Mouse (Mus musculus): ENCODE data around the gene Tnfaip2. TPM values are rescaled to one million over a fixed set of nuclear protein-coding genes. Genes with fewer than 3 reads are reported as not detected.

The Tnfaip2 gene
- polyA plus RNA-seq, 1 experiment from 2014 or later: 6.0 TPM

GRCm38 (mm10) chr12:111430868-111431817 is 11.1 kb upstream of the Tnfaip2 start:
- Histone ChIP-seq H3K9me3 (replicated peaks) (no peaks in the 10 kb centered on the region), H3K36me3 (no peaks in the 10 kb centered on the region), H3K27me3 (ENCODE audit: low read depth, poor library complexity, severe bottlenecking) (peaks cover 99% of the 10 kb centered on the region), H3K4me1 (peaks cover 68% of the 10 kb centered on the region), H3K27ac (peak overlapping the region; percentile 36; the same call in 1 of the 2 replicates), H3K4me3 (no peak overlapping the region)
- DNase-seq (ENCODE audit: low spot score): no peak
- WGBS: 20% methylated on average over 14 of the region's 14 CpGs

DNA sequence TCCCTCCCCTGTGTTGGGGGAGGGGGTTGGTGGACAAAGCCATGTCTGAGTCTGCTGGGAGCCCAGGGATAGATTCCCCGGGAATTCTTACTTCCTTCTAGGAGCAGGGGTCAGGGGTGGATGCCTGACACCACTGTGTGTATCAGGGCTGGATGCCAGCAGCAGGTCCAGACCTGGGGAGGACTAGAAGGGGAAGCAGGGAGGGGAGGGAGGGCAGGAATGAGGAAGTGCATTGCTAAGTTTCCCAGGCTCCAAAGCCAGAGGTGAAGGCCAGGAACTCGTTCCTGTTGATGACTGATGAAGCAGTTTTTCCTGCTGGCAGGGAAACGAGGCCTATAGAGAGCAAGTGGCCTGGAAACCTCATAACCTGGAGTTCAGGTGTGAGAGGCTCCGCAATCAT is 10.2 kb upstream of the Tnfaip2 start:
- H3K27ac ChIP-seq: no peak overlapping the region
- no peak overlapping the region for H3K4me3 ChIP-seq
- peaks cover 68% of the 10 kb centered on the region for H3K4me1 ChIP-seq
- no peak for DNase-seq (ENCODE audit: low spot score)
- peaks cover 99% of the 10 kb centered on the region for H3K27me3 ChIP-seq (ENCODE audit: low read depth, poor library complexity, severe bottlenecking)
- H3K36me3 ChIP-seq: no peaks in the 10 kb centered on the region
- no peaks in the 10 kb centered on the region for H3K9me3 ChIP-seq (replicated peaks)
- WGBS: 35% methylated on average over 4 of the region's 4 CpGs

- Histone ChIP-seq H3K4me1 (peaks cover 66% of the 10 kb centered on the region), H3K4me3 (no peak overlapping the region), H3K9me3 (replicated peaks) (no peaks in the 10 kb centered on the region), H3K27me3 (ENCODE audit: low read depth, poor library complexity, severe bottlenecking) (peaks cover 99% of the 10 kb centered on the region), H3K27ac (peak overlapping the region; percentile 66), H3K36me3 (no peaks in the 10 kb centered on the region)
- WGBS: 42% methylated on average over 5 of the region's 5 CpGs
- DNase-seq (ENCODE audit: low spot score): no peak
These were observed 9.4 kb upstream of the Tnfaip2 start for GRCm38 (mm10) chr12:111432751-111433331.

DNA sequence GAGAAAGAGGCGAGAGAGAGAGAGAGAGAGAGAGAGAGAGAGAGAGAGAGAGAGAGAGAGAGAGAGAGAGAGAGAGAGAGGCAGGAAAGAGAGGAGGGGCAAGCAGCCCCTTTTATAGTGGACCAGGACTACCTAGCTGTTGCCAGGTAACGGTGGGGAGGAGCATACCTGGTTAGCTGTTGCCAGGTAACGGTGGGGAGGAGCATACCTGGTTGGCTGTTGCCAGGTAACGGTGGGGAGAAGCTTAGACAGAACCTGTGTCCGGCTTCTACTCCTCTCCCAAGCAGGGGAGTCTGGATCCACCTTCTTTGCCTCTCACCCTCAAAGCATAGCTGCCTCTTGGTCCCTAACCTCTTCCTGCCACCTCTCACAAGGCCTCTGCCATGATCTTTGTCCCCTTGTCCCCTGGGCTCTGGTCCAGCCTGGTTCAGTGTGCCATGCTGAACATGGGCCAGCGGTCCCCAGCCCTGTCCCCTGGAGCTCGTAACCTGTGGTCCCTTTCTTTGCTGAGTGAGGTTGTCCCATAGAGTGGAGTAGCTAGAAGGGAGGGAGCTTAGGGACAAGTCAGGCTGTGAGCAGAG is 8.0 kb upstream of the Tnfaip2 start:
- Histone ChIP-seq H3K4me1 (peaks cover 51% of the 10 kb centered on the region), H3K27me3 (ENCODE audit: low read depth, poor library complexity, severe bottlenecking) (peaks cover 99% of the 10 kb centered on the region), H3K27ac (peak overlapping the region; percentile 71), H3K4me3 (peak overlapping the region; percentile 16; the same call in 1 of the 2 replicates), H3K9me3 (replicated peaks) (no peaks in the 10 kb centered on the region), H3K36me3 (no peaks in the 10 kb centered on the region)
- WGBS: 31% methylated on average over 6 of the region's 7 CpGs
- DNase-seq (ENCODE audit: low spot score): no peak

GRCm38 (mm10) chr12:111434745-111435327 is 7.4 kb upstream of the Tnfaip2 start:
- Histone ChIP-seq H3K4me3 (no peak overlapping the region), H3K27me3 (ENCODE audit: low read depth, poor library complexity, severe bottlenecking) (peaks cover 99% of the 10 kb centered on the region), H3K36me3 (no peaks in the 10 kb centered on the region), H3K9me3 (replicated peaks) (no peaks in the 10 kb centered on the region), H3K4me1 (peaks cover 46% of the 10 kb centered on the region), H3K27ac (peak overlapping the region; percentile 71; the same call in 1 of the 2 replicates)
- DNase-seq (ENCODE audit: low spot score): no peak
- WGBS: 54% methylated on average over 8 of the region's 8 CpGs

GRCm38 (mm10) chr12:111436170-111436569 is 6.1 kb upstream of the Tnfaip2 start:
- Histone ChIP-seq H3K9me3 (replicated peaks) (no peaks in the 10 kb centered on the region), H3K27ac (no peak overlapping the region), H3K4me3 (no peak overlapping the region), H3K27me3 (ENCODE audit: low read depth, poor library complexity, severe bottlenecking) (peaks cover 99% of the 10 kb centered on the region), H3K36me3 (no peaks in the 10 kb centered on the region), H3K4me1 (peaks cover 33% of the 10 kb centered on the region)
- DNase-seq (ENCODE audit: low spot score): no peak
- WGBS: 86% methylated on average over 3 of the region's 3 CpGs

DNA sequence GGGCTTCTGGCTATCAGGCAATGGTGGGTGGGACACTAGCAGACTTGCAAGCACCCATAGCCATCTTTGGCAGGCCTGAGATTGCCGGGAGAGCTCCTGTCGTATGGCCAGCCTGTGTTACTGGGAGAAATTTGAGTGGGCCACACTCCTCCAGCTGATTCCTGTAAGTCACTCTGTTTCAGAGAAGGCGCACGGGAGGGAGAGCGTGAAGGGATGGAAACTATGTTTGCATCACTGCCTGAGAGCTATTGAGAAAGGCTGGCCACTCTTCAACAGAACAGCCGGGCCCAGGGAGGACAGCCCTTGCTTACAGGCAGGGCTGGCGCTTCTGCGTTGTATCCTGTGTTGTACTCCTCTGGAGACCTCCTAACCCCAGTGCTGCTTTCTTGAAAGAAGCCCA is 5.6 kb upstream of the Tnfaip2 start:
- H3K27ac ChIP-seq: no peak overlapping the region
- WGBS: 76% methylated on average over 8 of the region's 8 CpGs
- H3K36me3 ChIP-seq: no peaks in the 10 kb centered on the region
- no peak overlapping the region for H3K4me3 ChIP-seq
- H3K4me1 ChIP-seq: peaks cover 29% of the 10 kb centered on the region
- peaks cover 99% of the 10 kb centered on the region for H3K27me3 ChIP-seq (ENCODE audit: low read depth, poor library complexity, severe bottlenecking)
- no peak for DNase-seq (ENCODE audit: low spot score)
- no peaks in the 10 kb centered on the region for H3K9me3 ChIP-seq (replicated peaks)

GRCm38 (mm10) chr12:111437222-111437900 is 4.9 kb upstream of the Tnfaip2 start:
- H3K36me3 ChIP-seq: no peaks in the 10 kb centered on the region
- H3K4me3 ChIP-seq: no peak overlapping the region
- WGBS: 74% methylated on average over 5 of the region's 5 CpGs
- H3K9me3 ChIP-seq (replicated peaks): no peaks in the 10 kb centered on the region
- H3K4me1 ChIP-seq: peaks cover 31% of the 10 kb centered on the region
- H3K27ac ChIP-seq: no peak overlapping the region
- peaks cover 99% of the 10 kb centered on the region for H3K27me3 ChIP-seq (ENCODE audit: low read depth, poor library complexity, severe bottlenecking)
- DNase-seq (ENCODE audit: low spot score): no peak

GRCm38 (mm10) chr12:111438850-111439249 is 3.4 kb upstream of the Tnfaip2 start:
- Histone ChIP-seq H3K9me3 (replicated peaks) (no peaks in the 10 kb centered on the region), H3K4me1 (peaks cover 33% of the 10 kb centered on the region), H3K27ac (no peak overlapping the region), H3K36me3 (no peaks in the 10 kb centered on the region), H3K4me3 (no peak overlapping the region), H3K27me3 (ENCODE audit: low read depth, poor library complexity, severe bottlenecking) (peaks cover 100% of the 10 kb centered on the region)
- no peak for DNase-seq (ENCODE audit: low spot score)
- WGBS: 80% methylated on average over 6 of the region's 6 CpGs

GRCm38 (mm10) chr12:111440701-111441373 is 1.4 kb upstream of the Tnfaip2 start:
- Histone ChIP-seq H3K27me3 (ENCODE audit: low read depth, poor library complexity, severe bottlenecking) (peaks cover 100% of the 10 kb centered on the region), H3K27ac (no peak overlapping the region), H3K4me1 (peaks cover 30% of the 10 kb centered on the region), H3K36me3 (no peaks in the 10 kb centered on the region), H3K4me3 (no peak overlapping the region), H3K9me3 (replicated peaks) (no peaks in the 10 kb centered on the region)
- no peak for DNase-seq (ENCODE audit: low spot score)
- WGBS: 91% methylated on average over 9 of the region's 9 CpGs

- Histone ChIP-seq H3K36me3 (no peaks in the 10 kb centered on the region), H3K9me3 (replicated peaks) (no peaks in the 10 kb centered on the region), H3K4me3 (no peak overlapping the region), H3K27ac (no peak overlapping the region), H3K27me3 (ENCODE audit: low read depth, poor library complexity, severe bottlenecking) (peaks cover 100% of the 10 kb centered on the region), H3K4me1 (peaks cover 37% of the 10 kb centered on the region)
- DNase-seq (ENCODE audit: low spot score): no peak
- 55% methylated on average over 3 of the region's 3 CpGs for WGBS
These were observed 746 bp upstream of the Tnfaip2 start for GRCm38 (mm10) chr12:111441523-111441922.
